Mouse (Mus musculus): ENCODE results near the gene Tspan2. TPM values are rescaled to one million over a fixed set of nuclear protein-coding genes. Genes with fewer than 3 reads are reported as not detected.

Gene Tspan2
- 1.1 TPM for total RNA-seq (2023)

DNA sequence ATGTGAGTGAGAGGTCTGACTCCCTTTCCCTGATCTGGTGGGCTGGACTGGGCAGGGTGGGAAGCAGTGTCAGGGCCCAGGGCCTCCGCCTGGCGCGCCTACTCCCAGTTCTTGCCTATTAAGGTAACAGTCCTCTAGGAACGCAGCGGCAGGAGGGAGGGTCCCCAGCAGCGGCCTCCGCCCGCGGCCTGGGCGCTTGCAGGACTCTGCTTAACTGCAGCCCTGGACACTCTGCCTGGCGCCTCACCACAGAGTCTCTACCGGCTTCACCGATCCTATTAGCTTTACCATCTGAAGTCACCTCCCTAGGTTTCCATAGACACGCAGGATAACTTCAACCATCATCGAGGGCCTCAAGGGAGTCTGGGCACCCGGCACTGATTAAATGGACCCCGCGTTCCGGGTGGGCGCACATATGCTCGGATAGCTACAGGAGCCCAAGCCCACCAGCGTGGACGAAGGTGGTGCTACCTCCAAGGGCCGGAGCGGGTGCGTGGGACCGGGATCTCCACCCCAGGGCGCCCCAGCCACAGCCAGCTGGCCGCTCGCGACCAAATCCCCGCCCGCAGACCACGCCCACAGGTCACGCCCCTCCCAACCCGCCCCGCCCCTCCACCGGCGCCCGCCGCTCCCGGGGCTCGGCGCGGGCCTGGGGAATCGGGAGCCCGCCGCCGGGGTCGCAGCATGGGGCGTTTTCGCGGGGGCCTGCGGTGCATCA is at the start of gene Tspan2:
Tspan2 (plus strand) TSS at position 217 of the 718 bp plus-strand sequence.

GRCm38 (mm10) chr3:102782618-102783017 is 48.3 kb downstream of the Tspan2 start, which contains the start of gene Tshb:
Gene Tshb (minus strand): TSS chr3:102782718.

Other genes starting within 250 kb of the Tspan2 start
- not detected for gene Tshb, start 48.2 kb downstream of the Tspan2 start, total RNA-seq (2023)
- not detected for gene Sycp1, start 201.6 kb downstream of the Tspan2 start, total RNA-seq (2023)
- not detected for gene Nr1h5, start 229.6 kb downstream of the Tspan2 start, total RNA-seq (2023)